Mouse (Mus musculus) layer of hippocampus, postnatal 25 days (tissue): ENCODE measurements around the gene Pamr1. TPM values are rescaled to one million over a fixed set of nuclear protein-coding genes. Genes with fewer than 3 reads are reported as not detected.

ENCODE experiments used
- DNase-seq, 2 experiments: peaks; one replicate each; pipeline ENCODE4 v3.0.0; 2022; ENCODE audit warnings: mixed read lengths in 2 of 2, low spot score in 1 of 2; ENCODE audit errors: extremely low spot score in 1 of 2
- total RNA-seq, 2 experiments: library from RNA; stranded (reverse); gene quantifications; 2 replicates each; pipeline ENCODE4 v1.2.3; 2021

Pamr1 gene
- total RNA-seq, 2 experiments from 2014 or later: 8.8 to 8.9 TPM

DNA sequence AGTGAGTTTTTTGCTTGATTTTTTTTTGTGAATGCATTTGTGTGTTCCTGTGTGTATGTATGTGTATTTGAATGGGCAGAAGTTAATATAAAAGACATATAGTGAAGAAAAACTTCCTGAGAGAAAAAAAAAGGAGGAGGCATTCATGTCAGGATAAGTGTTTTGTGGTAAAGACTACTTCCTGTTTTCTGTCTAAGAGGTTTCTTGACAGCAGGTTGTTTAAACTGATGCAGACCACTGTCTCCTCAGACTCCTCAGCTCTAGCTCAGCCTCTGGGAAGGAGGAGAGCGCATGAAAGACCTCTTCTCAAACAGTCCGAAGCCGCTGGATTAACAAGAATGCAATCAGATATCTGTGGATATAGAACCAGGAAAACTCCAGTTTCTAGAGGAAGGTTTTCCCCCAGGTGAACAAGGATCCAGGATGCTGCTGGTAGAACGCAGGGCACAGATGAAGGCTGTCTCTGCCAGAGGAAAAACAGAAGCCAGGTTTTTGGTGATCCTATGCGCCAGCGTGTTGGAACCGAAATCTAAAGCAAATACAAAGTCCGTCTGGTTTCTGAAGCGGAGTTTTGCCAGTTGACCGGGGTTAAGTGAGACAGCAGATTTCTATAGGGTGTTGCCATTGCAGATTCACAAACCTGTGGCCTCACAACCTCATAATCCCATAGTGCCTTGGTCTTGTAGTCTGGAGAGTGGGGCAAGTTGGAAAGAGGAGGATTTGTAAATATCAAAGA, 45.8 kb downstream of the Pamr1 start:
- no peak for DNase-seq

DNA sequence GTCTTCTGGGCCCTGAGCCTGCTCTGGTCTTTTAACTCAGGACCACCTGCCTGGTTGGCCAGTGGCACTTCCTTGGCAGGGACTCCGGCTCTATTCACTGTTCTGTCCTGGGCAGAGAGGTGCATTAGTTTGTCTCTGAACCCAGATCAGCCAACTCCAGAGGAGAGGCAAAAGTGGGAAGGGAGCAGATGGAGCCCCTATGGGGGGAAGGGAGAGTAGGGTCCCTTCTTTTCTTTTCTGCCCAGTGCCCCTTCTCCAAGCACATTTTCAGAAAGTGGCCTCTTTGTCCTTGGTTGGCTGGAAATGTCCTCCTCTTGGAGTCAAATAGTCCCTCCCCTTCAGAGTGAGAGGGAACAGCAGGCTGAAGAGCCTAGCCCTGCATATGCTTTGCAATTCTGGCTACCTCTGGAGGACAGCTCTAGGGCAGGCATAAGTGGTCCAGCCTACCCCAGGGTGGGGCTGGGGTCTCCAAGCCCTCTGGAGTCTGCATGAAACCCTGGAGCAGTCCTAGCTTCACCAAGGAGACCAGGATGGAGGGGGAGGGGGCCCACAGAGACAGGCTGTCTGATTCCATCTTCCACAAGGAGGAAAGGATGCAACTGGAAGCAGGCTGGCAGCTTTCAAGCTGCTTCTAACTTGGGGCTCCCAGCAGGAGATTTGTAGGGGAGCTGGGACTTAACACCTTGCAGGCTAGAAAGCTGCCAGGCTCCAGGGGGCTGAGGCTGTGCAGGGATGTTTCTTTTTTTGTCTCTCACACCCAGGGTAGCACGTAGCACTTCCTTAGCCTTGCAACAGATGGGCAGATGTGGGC, 49.3 kb downstream of the Pamr1 start:
- DNase-seq: peak; percentile 17 to 47

GRCm38 (mm10) chr2:102600516-102600915, 50.7 kb downstream of the Pamr1 start:
- DNase-seq: no peak

- DNase-seq: no peak
Measured at GRCm38 (mm10) chr2:102610485-102610884, 60.7 kb downstream of the Pamr1 start.

DNA sequence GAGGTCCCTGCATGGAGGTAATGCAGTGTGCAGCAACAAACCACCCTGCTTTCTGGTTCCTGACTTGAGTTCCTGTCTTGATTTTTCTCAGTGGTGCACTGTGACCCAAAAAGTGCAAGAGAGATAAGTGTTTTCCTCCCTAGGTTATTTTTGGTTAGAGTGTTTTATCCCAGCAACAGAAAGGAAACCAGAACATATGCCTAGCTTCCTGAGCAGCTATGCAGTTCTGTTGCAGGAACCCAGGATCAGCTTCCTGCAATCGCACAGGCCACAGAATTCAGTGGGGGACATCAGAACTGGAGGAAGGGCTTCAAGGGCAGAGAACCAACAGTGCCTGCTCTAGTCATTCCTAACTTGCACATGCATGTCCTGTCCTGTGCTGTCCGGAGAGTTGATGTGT, 66.8 kb downstream of the Pamr1 start:
- no peak for DNase-seq

- no peak for DNase-seq
Measured at GRCm38 (mm10) chr2:102620744-102621429, 71.1 kb downstream of the Pamr1 start.

DNA sequence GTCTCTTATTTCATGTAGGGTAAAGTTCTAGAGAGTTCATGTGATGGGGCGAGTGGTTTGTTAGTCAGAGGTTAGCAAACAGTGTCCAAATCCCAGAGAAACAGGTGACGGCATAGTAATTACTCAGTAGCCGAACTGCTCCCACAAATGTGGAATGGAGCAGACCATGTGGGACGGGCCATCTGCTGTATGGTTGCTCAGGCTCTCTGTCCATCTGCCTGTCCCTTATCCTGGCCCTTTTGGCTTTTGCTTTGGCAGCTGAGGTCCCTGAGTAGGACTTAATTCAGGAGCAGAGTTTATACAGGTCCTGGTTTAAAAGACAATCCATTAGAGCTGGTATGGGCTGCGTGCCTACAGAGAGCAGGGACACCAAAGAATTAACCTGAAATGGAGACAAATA, 72.4 kb downstream of the Pamr1 start:
- DNase-seq: no peak

- no peak for DNase-seq
Measured at GRCm38 (mm10) chr2:102622943-102623342, 73.1 kb downstream of the Pamr1 start.

DNA sequence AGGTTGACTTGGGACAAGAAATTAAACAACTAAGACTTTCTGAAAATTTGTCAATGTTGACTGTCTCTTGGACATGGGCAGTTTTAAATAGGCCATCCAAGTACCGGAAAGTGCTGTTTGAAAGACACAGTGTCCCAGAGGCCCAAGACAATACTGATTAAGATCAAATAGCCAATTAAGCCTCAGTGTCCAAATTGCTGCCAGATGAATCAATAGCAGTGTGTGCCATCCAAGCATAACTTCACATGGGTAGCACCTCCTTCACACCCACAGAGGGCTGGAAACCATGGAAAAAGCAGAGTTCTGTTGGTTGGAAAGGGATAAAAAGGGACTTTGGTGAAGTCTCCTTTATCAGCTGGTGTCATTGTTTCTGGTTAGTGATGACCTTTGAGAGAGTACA, 74.7 kb downstream of the Pamr1 start:
- no peak for DNase-seq

DNA sequence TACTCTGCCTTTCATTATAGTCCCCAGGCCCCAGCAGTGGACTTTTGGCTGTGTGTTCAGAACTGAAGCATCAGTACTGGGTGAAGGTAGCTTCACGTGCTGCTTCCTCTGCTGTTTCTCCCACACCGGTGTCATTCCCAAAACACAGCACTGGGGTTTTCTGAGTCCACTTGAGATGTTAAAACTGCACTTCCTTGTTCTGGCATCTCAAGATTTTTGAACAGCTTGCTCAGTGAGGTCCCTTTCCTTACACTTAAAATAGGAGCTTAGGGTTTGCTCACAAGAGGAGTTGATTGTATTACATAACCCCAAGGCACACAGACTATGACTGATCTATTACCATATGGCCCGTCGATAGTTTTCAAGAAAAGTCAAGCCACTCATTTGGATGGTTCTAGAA, 82.5 kb downstream of the Pamr1 start:
- DNase-seq: no peak

DNA sequence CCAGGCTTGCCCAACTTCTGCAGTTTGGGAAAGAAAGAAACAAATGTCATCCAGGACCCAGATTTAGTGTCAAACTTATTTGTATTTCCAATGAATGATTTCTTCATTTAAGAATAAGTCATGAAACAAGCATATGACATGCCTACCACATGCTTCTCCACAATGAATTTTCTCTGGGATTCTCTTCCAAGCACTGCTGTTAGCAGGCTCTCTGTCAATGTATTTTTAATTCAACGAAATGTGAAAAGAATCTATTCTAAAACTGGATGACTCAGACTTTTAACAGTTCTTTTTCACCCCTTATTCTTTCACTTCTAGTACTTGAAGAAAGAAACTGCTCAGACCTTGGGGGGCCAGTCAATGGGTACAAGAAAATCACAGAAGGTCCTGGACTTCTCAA, 84.2 kb downstream of the Pamr1 start:
- DNase-seq: no peak

- no peak for DNase-seq
Measured at GRCm38 (mm10) chr2:102635523-102636060, 85.8 kb downstream of the Pamr1 start.

DNA sequence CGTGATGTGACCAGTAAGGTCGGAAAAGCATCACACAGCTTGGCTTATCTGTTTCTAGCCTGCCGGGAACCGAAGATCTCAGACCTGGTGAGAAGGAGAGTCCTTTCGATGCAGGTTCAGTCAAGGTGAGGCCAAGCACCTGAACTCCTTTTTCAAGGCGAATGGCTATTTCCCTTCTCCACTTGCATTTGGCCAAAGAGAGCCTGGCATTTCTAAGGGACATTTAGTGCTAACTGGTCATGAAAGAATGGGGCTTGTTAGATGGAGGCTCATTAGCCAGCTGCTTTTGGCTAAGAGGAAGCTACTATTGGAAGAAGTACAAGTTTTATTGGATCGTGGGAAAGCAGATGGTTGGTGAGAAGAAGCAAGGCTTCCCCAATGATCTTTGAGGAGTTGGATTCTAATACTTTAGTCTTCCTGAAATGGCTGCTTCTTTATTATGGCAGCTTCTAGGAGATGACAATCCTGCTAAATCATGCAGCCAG, 86.3 kb downstream of the Pamr1 start:
- DNase-seq: no peak

GRCm38 (mm10) chr2:102638140-102638539, 88.3 kb downstream of the Pamr1 start:
- DNase-seq: no peak

- no peak for DNase-seq
Measured at GRCm38 (mm10) chr2:102638690-102639089, 88.9 kb downstream of the Pamr1 start.

GRCm38 (mm10) chr2:102648845-102649500, 99.2 kb downstream of the Pamr1 start:
- no peak for DNase-seq

DNA sequence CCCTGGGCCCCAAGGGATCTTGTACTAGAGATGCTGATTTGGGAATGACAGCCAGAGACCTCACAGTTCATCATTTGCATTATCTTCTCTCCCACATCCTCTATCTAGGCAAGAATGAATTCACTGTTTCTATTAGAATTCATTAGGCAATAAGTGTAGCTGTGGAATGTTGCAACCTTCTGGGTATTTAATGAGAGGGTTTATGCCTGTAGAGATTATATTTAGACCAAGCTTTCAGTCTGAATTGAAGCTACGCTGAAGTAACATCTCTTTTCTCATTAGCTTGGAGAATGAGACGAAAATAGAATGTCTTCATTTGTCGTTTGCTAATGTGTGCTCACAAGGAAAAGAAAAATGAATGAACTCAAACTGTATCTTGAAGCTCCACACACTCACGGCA, 100.5 kb downstream of the Pamr1 start:
- no peak for DNase-seq

DNA sequence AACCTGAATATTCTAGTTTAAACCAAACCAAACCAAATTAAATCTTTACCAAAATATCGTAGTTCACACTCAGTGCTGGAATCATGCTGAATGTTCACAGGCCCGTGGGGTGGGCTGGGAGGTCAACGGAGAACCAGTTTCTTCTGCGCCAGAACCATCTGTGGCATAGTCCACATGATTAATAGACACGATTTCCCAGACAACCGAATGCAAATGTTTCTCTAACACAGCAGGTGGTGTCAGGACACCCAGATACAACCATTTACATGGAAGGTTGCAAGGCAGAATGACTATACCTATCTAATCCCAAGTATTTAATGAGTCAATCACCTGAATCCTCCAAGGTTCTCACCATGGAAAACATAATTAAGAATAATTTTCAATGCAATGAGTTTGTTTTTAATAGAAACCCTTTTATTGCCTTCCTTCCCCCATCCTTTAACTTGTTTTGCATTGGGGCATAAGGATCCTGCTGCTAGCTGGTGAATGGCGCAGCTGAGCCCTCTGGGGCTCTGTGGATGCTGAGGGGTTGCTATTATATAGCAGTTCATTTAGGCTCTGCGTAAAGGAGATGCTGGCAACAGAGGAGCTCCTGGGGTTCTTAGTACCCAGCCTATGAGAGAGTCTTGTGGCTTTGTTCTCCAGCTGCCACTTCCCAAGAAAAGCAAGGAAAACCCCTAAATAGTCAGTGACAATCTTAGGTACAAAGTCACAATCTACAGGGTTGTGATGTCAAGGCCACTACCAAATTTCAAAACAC, 106.3 kb downstream of the Pamr1 start:
- DNase-seq: no peak

- DNase-seq: no peak
Measured at GRCm38 (mm10) chr2:102657726-102658125, 107.9 kb downstream of the Pamr1 start.
